Mouse (Mus musculus) ES-E14 (cell line): Measurements from ENCODE around the gene Sec14l1.

Experiments used
- HCFC1 ChIP-seq: IDR thresholded peaks from 2 replicates; pipeline ENCODE4 v1.6.1; 2012; ENCODE audit warnings: low read length, inconsistent platforms, borderline replicate concordance; ENCODE audit not compliant: insufficient read depth
- MAFK ChIP-seq: IDR thresholded peaks from 2 replicates; pipeline ENCODE4 v1.6.1; 2014; ENCODE audit warnings: mild to moderate bottlenecking, low read depth, low read length, inconsistent platforms; ENCODE audit not compliant: insufficient read depth
- ZC3H11A ChIP-seq: IDR thresholded peaks from 2 replicates; pipeline ENCODE4 v1.6.1; 2012; ENCODE audit warnings: low read depth, mild to moderate bottlenecking, inconsistent platforms, low read length, borderline replicate concordance

GRCm38 (mm10) chr11:117093900-117094552 is 20.9 kb upstream of the Sec14l1 start:
- TF ChIP-seq ZC3H11A (no peak), MAFK (no peak), HCFC1 (no peak)
